Mouse (Mus musculus) kidney, adult 8-10 months (tissue): Measurements from ENCODE around the gene Agap1.
A peak's percentile ranks its signal among the peaks of the same experiment; 100 is the strongest.

ENCODE experiments used
- DNase-seq, 2 experiments: peaks; one replicate each; pipeline ENCODE4 v3.0.0; 2022

Gene Agap1

DNA sequence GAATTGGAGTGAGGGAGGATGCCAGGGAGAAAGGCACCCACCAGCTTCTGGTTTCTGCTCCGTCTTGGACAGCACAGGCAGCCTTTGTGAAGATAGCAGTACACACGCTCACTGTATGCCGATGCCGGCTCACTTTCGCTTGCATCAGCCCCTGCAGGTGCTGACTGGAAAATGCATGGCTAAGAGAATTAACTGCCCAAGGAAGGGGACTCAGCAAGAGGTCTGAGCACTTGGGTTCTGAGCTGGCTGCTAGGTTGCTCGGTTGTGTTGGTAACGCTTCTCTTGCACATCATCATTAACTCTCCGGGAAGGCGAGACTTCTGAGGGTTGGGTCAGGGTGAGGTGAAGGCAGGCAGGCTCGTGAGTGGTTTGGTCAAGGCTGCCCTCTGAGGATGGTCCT, 467.2 kb downstream of the Agap1 start:
- DNase-seq, result no peak

DNA sequence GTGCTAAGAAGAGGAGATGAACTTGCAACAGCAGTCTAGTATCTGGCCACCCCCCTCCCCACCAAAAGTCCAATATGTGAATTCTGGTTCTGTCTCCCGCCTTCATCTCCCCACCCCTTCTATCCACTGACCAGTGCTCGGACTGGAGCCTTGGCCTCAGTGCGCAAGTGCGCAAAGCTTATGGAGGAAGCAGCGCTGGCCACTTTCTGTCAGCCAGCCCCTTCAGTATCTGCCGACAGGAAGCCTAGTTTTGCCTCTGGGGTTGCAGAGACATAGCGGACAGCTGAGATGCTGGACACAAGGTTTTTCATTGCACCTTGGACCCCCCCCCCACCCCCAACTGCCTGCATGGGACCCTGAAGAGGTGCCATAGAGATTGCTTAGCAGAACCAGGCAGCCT, 467.7 kb downstream of the Agap1 start:
- DNase-seq, result no peak

DNA sequence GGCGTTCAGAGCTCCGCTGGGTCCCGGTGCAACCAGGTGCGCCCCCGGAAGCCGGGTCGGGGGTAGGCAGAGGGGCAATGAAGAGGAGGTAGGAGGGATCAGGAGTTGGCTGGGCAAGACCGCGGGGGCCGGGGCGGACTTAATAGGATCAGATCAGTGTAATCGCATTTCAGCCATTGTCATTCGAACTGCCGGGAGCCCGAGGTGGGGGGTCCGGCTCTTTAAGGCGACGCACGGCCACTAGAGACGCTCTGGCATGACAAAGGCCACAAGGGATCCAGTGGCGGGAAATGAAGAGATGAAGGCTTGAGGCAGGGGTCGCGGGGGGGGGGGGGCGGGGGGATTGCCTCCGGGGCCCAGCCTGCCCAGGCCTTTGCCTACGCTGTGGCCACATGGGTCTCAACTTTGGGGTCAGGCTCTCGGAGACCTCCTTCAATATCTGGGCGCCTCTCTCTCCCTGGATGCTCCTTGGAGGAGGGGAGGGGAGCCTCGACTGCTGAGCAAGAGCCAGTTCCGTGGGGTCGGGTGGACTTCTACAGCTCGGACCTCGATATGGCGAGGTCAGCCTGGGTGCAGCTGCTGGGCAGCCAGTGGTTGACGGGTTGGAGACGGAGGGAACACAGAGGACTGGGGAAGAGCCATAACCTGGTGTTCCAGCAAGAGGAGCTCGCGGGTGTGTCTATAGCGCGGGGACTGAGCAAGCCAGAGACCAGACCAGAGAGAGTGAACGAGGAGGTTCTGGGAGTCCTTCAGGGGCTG, 468.5 kb downstream of the Agap1 start:
- no peak for DNase-seq

DNA sequence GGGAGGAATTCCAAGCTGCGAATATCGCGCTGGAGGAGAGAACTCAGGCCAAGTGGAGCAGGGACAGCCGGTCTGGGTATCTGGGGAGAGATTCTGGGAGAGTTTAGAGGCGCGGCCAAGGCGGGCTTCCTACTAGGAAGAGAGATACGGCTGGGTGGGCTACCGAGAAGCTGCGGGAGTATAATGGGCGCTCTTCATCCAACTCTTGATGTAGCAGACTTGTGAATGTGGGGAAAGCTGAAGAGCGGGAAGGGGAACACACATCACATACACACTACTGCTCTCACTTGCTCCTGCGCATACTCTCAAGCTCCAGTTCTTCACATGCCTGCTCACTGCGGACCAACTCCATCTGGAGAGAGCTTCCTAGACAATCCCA, 469.0 kb downstream of the Agap1 start:
- no peak for DNase-seq

DNA sequence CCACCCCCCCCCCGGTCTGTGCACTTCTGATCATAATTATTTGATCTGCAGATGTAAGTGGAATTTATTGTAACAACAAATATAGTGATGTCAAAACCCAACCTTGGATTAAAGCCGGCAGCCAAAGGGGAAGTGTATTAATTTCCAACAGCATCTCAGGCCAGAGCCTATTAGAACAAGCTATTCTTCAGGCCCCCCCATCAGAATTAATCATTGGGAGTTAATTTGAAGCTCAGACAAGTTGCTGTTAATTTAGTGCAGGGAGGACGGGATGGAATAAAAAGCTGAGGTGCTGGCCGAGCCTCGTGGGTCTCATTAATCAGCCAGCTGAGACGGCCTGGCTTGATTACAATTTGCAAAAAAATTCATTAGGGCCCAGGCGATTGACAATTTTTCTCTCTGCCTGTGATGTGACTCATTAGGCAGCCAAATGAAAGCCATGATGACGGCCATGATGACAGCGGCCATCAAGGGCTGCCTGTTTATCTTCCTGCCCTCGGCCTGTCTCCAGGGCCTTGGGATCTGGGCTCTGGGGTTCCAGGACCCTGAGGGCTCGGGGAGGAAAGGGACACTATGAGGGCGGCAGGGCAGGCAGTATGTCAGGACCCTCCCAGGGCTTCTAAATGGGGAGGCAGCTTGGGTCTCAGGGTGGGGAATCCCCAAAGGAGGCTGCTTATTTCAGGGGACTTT, 471.0 kb downstream of the Agap1 start:
- DNase-seq, result no peak

DNA sequence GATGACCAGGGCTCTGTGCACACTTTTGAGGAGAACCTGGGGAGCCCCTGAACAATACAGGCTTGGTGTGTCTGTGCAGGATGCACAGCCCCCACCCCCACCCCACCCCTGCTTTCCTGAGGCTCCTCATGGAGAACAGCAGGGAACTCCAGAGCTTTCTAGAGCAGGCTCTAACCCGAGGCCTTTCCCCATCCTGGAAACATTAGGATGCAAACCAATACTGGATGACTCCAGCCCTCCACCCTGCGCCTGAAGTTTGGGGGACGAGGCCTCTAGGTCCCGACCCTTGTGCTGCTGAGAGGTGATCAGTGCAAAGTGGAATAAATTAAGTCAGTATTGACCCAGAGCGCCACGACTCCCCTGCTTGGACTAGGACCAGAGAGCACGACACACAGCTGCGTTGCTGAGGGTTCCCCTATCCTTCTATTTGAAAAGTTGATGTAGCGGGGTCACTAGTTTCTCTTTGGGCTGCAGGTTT, 472.0 kb downstream of the Agap1 start:
- DNase-seq, result no peak

DNA sequence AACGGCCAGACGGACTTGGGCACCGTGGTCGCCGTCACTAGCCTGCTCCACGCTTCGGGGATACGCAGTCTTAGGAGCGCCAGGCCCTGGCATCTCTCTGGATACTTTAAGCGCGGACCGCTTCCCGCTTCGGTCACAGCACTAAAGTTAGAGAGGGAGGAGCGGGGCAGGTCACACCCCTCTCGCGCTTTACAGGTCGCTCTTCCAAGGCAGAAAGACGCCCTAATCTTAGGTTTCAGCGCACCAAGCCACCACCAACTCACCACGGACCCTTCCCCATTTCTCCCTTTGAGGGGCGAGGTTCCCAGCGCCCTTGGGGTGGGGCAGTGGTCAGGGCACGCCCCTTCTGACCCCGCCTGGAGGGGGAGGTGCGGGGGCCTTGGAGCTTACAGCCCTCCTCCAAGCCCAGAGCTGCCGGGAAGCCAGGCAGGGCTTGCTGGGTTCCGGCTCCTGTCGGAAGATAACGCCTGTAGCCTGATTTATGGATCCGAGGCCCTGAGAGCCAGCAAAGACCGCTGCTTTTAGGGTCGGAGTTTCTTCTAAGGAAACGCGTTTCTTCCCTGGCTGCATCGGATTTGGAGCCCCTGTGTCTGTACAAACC, 472.6 kb downstream of the Agap1 start:
- DNase-seq, result no peak

DNA sequence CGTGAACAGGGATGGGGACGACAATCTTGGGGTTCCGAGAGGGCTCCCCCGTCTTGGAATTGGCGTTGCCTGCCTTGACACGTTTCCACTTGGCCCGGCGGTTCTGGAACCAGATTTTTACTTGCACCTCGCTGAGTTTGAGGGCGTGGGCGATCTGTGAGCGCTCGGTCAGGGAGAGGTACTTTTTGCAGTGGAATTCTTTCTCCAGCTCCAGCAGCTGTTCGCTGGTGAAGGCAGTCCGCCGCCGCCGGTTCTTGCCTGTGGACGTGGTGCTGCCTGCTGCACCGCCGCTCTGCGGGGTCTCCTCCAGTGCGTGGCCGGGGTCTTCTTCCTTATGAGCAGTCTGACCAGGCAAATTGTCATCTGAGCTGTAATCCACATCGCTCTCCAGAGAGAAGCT, 474.1 kb downstream of the Agap1 start:
- no peak for DNase-seq

DNA sequence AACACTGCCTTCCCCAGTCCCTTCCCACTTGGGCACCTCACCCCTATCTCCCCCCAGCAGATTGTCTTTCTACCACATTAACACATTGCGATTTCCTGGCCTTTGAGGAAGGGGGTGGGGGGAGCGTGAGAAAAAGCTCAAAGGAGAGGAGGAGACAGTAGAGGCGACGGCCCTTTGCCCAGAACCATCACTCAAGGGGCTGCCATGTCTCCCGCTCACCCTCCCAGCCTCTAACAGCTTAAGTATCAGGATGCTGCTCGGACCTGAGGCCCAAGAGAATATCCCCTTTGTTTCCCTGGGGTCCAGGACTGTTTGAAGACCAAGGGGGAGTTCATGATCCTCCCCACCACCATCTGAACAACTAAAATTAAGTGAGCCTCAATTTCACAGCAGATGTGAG, 474.6 kb downstream of the Agap1 start:
- no peak for DNase-seq

DNA sequence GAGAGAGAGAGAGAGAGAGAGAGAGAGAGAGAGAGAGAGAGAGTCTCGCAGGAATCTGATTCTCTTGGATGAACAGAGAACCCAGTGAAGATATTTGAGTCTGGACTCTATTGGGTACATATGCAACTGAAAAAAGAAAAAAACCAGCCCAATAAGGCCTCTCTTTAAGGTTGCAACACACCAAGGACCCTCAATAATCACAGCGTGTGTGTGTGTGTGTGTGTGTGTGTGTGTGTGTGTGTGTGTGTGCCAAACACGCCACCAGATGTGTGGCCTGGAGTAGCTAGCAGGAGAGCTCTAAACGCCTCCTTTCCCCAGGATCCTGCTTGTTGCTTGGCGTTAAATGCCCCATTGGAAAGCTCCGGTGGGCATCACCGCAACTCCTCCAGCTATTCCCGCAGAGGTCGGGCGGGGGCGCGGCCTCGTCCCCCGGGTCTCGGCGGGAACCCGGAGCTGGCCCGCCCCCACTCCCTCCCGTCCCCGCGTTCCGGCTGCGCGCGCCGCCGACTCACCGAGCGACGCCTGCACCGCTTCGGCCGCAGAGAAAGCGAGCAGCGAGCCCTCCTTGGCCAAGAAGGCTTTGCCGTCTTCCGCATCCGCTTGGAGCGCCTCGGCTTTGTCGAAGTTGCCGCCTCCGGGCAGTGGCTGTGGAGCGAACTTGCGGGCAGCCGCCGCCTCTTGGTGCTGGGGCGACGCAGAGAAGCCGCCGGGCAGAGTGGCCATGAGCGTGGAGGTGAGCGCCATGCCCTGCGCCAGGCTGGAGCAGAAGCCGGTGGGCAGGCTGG, 475.3 kb downstream of the Agap1 start:
- no peak for DNase-seq

DNA sequence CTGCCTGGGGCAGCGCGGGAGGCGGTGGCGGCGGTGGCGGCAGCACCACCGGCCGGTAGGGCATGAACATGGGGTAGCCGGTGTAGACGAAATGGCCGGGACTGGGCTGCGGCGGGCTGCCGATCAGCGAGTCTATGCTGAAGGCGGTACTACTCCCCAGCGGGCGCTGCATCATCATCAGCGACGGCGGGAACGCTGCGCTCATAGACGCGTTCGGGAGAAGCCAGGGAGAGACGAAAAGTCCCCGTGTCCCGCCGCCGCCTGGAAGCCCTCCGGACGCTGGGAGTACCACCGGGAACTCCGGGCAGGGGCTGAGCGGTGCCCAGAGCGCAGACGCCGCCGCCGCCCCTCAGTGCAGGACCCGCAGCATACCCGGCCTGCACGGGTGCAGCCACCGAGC, 475.9 kb downstream of the Agap1 start:
- DNase-seq, result no peak

DNA sequence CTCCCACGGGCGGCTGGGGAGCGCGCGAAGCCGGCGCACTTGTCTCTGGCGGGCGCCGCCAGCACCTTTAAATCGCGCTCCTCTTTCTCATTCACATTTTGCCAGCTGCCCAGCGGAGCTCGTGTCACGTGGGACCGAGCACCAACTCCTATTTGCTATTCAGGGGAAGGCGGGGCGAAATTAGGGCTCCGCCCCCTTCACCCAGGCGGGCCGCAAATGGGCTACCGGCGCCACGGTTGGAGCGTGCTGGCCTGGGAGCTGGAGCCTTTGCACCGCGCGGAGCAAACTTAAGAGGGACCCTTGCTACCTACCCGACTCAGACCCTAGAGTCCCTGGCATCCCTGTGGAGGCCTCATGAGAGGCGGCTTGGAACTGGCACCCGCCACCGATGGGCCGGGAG, 476.5 kb downstream of the Agap1 start, which contains the start of gene Gbx2:
Gene Gbx2 (minus strand): TSS at position 60 of the 400 bp plus-strand sequence.
- peak; percentile 22 to 54 for DNase-seq

DNA sequence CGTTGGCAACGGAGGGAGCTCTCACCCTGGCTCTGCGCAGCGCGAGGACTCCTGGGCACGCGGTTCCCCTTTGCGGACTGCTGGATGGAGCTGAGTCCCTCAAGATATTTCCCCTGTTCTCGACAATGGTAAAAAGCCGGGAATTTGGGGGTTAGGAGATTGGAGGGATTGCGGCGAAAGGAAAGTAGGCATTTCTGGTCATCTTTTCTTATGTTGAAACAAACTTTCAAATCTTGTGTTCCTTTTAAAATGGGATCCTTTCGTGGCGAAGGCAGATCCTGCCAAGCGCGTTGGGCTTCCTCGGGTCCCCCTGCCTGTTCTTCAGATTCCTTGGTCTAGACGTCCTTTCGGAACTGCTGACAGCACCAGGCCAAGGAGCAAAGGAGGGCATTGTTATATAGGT, 477.4 kb downstream of the Agap1 start:
- DNase-seq, result no peak

DNA sequence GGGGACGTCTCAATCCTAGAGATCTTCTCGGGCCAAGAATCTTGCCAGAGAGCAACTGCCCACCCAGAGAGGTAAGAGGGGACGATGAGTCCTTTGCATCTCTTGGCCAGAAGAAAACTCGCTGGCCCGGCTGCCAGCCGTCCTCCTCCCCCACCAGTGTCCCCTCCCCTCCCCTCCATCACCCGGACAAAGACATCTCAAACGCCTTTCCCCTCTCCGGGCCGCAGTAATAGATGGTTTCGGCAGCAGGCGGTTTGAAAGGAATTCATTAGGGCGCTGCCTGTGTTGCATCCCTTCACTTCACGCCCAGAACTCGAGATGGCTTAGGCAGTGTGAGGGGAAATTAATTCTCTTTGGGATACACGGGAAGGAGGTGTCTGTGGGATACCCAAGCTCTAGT, 478.0 kb downstream of the Agap1 start:
- DNase-seq, result no peak

DNA sequence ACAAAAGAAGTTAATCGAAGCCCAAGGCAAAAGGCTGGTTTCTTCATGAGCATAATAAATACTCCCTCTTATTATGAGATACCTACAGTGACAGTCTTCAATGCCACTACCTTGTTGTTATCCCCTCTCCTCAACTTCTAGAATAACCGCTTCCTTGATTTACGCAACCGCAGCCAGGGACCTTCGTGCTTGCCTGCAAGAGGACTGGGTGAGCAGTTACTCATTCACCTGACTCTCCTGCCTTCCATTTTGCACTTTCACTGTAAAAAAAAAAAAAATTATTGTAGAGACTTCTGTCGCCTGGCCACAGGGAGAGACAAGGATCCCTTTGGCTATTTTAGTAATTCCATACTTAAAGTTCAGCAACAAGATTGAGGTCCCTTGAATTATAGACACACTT, 478.4 kb downstream of the Agap1 start:
- DNase-seq, result no peak

DNA sequence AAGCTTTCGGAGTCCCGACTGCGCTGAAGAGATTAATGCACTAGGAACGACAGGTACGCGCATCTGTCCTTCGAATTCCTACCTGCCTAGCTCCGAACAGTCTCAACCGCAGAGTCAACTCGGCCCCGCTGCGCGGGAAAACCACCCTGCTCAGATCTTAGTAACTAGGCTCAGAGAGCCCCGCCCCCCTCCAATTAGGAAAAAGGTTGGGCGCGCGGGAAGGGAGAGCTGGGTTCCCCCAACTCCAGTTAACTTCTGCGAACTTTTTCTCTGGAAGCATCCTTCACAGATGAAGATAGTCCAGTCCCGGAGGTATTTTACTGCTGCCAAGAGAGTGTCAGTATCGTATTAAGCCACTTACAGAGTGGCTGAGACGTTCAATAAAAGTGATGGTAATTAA, 479.2 kb downstream of the Agap1 start:
- DNase-seq, result no peak

DNA sequence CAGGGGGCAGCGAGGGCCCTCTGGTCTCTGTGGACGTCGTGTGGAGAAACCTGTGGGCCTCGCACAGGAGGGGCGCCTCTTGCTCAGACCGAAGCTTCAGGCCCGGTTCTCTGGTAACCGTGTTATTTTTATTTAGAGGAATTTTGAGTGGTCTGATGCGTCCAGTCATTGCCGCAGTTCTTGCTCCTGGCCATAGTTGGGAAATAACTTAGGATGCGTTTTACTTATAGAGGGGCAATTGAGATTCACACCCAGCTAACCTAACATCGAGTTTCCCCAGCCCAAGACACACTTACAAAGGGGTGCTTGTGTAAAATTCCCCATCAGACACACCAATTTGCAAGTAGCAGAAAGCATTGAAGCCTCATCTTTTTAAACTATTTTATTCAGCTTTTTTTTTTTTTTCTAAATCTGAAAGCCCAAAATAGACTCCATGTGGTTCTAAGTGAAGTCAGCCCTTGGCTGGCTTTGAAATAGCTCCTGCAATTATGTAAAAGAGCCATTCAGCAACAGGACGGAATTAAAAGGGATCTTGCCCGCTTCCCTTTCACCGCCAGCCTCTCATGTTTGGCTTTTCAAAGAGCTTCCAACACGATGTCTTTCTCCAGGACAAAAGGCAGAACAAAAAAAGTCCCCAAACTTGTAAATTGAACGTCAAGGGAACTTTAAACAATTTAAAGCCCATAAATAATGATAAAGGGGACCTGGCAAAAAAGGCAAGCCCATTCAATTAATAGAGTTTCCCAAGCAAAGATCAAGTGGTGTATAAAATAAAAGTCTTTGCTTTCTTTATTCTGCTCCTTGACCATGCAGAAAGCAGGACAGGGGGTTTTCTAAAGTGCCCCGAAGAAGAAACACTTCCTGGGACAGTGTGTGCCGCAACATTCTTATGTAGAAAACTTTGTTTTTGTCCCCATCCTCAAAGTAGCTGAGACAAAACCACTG, 480.0 kb downstream of the Agap1 start:
- DNase-seq, result no peak

DNA sequence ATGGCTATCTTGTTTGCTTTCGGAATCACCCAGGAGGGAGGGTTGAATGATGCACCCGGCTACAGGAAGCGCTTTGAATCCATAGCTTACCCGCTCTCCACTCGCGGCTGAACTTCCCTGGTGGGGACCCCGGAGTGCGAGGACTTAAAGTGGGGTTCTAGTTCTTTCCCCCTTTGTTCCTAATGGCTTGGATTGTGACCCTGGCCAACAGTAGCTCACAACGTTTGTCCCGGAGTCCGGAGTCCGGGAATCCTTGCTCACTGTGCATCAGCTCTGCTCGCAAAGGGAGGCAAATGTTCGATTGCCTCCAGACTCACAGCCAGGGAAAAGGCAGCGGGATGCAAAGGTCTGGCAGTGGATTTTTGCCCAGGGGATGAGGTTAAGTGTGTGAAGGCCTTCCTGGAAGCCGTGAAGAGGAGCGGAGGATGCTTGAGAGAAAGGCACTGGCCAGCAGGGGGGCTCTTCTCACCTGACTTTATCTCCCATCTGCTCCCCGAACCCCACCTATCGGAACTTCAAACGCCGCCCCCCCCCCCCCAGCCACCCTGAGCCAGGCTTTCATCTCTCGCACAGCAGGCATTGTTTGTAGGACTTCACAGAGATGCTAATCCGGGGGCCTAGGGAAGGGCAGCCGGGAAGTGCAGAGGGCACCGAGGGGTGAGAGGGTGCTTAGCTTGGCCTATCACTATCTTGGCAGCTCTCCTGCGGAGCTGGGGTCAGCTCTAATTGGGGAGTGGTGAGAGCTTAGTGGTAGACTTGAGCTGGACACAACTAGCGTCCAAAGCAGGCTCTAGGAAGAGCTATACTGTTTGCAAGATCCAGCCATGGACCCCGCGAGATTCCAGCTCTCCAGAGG, 481.1 kb downstream of the Agap1 start:
- DNase-seq, result no peak

DNA sequence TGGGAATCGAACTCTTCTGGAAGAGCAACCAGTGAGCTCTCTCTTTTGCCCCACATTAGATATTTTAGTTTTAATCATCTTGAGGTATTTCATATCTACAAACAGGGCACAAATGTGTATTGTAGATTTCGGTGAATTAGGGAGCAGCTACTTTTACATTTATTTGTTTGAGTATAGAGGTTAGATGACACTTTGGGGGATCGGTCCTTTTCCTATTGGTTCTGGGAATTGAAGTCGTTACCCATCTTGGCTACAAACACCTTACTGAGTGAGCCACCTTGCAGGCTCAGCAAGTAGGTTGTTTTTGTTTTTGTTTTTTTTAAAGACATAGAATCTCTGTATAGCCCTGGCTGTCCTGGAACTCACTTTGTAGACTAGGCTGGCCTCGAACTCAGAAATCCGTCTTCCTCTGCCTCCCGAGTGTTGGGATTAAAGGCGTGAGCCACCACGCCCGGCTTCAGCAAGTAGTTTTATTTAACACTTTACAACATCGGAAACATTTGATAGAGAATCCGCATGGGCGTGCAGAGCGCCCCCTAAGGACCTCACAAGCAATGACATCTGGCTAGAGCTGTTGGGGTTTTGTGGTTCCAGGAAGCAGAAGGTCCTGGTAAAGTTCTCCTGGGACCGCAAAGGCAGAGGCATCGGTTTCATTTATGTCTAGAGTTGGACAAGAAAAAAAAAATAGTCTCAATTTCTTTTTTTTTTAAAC, 484.4 kb downstream of the Agap1 start:
- no peak for DNase-seq

DNA sequence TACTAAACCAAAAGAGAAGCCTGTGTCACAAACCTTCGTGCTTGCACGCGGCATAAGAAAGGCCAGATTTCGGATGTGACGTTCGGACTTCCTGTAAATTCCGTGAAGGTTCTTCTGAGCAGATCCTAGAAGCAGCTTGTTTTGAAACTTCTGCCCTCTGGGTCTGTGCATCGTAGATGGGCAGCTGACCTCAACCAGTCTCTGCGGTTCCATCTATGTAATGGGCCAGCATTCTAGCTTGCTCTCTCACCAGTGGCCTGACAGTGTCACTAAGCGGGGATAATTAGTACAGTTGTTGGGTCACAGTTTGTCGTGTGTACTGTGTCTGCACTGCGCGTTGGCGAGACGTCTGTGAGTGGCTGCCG, 485.0 kb downstream of the Agap1 start:
- no peak for DNase-seq
